Mouse (Mus musculus) lung, postnatal 10 days (tissue): ENCODE data around the gene Ptpn3.
"Not testable (repeated sequence)": the region's sequence is repeated elsewhere in the genome, so short reads cannot be mapped to it uniquely, and the experiment has no call there.

Source experiments
- DNase-seq: peaks from one replicate; pipeline ENCODE4 v3.0.0; 2021

Gene Ptpn3

DNA sequence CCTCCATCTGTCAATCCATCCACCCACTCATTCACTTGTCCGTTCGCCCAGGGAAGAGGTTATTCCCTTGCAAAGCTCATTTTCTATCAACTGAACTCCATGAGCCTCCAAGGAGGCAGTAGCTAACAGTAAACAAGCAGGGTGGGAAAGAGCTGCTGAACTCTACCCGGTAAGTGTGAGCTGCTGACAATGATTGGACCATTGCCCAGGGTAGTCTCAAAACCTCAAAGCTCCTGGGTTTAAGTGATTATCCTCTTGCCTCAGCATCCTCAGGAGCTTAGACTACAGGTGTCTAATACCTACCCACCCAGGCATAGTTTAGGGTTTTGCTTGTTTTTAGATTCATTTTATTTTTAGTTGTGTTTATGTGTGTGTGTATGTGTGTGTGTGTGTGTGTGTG, 87.5 kb downstream of the Ptpn3 start:
- no peak for DNase-seq

GRCm38 (mm10) chr4:57211706-57212105, 89.9 kb downstream of the Ptpn3 start:
- DNase-seq, result no peak

- DNase-seq, result no peak
Observed at GRCm38 (mm10) chr4:57205908-57206307, 95.7 kb downstream of the Ptpn3 start.

DNA sequence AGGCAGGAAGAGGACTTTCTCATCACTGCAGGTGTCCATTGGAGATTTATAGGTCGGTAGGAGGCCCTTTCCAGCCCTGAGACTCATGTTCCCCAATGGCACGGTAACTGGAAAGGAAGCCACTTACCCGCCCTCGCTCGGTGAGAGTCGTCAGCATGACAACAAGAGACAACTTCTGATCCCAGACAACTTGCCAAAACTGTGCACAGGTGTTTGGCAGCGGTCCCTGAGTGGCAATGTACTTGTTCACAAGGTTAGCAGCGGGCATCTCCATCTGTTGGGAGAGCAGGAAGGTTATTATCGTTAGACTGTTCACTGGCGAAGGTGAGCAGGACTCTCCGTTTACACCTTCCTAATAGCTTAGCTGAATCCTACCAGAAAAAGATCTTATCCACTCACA, 96.9 kb downstream of the Ptpn3 start:
- no peak for DNase-seq

DNA sequence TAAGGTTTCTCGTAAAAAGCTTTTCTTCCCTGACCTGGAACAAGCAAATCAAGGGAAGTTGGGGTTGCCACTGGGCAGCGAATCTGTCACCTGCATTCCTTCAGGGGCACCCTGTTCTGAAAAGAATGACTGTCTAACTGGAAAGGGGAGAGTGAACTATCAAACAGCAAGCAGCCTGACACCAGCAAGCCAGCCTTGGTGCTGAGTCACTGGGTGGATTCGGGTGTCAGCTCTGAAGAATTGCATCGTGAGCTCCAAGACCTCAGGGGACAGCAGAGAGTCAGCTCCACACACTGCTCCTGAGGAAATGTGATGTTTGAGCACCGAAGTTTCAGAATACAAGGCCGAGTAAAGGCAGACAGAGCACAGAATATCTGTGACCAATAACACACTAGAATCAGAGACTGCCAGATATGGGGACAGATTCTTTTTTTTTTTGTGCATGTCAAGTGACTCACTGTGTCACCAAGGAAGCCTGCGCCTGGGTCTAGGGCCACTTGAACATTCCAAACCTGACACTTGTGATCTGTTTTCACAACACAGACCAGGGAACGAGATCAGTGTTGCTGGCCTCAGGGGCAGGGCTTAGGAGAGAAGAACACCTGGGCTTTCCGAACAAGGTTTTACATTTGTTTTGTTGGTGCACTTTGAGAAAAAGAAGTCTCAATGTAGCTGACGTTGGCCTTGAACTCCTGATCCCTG, 98.8 kb downstream of the Ptpn3 start:
- peak; percentile 59 for DNase-seq

DNA sequence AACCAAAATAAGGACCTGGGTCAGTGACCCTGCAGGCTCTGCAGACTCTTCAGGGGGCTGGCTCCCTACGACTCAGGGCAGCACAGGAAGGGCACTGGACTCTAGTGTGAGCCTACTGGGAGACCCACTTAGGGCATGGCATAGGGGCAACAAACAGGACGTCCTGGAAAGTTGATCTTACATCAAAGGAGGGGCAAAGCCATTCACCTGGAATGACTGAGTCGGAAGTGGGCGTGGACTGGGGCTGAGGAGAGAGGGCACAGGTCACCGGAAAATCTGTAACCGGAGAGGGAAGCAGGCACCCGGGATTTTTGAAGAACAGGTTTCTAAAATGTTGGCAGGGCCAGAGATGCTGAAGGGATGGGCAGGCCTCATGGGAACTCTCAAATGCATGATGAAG, 99.5 kb downstream of the Ptpn3 start:
- DNase-seq, result peak; percentile 33

DNA sequence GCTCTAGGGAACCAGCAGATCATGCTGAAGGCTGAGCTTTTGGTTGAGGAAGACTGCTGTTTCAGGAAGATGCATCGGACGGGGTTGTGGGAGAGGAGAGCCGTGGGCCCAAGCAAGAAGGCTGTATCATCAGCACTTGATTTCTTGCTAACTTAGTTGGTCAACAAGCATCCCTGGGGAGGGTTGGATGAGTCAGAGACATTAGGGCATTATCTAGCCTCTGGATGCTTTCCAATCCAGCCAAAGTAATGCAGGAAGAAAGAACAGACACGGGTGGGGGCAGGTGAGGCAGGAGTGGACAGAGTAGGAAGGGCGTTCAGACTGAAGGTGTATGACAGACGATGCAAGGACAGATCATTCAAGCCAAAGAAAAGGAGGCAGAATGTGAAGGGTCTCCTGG, 101.0 kb downstream of the Ptpn3 start:
- DNase-seq, result no peak

- DNase-seq, result not testable (repeated sequence)
Observed at GRCm38 (mm10) chr4:57198666-57199393, 102.8 kb downstream of the Ptpn3 start.

- DNase-seq, result no peak
Observed at GRCm38 (mm10) chr4:57191543-57192283, 109.9 kb downstream of the Ptpn3 start.

GRCm38 (mm10) chr4:57189881-57190280, 111.8 kb downstream of the Ptpn3 start:
- no peak for DNase-seq

- DNase-seq, result no peak
Observed at GRCm38 (mm10) chr4:57186035-57186434, 115.6 kb downstream of the Ptpn3 start.

- no peak for DNase-seq
Observed at GRCm38 (mm10) chr4:57185462-57185861, 116.2 kb downstream of the Ptpn3 start.

DNA sequence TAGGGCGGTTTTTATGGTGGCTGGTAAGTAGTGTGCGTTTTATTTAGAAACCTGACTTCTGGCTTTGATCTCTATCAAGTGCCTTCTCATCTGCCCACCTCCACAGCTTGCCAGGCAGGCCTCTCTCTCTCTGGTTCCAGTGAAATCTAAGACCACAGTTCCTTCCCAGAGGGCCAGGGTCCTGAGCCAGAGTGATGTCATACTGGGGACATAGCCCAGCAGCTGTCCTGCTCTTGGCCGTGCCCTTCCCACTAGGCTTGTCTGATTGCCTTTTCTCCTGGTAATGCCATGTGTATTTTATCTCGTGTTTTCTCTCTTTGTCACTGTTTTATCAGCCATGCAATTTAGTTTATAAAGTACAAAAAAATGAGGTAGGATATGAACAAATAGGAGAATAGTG, 118.1 kb downstream of the Ptpn3 start:
- DNase-seq, result no peak

DNA sequence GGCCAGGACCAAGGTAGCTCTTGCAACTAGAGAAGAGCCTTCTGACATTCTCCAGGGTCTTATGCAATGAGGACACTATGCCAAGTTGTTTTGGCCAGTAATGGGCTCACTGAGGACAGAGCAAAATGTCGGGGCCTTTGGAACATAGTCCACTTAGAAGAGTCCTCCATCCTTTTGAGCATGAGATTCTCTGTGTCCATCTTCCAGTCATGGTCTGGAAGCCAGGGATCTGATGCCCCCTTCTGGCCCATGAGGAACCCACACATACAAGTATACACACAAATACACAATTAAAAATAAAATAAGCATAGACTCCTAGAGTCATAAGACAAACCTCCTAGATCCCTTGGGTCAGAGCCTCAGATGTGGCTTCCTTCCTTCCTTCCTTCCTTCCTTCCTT, 120.1 kb downstream of the Ptpn3 start:
- no peak for DNase-seq

- no peak for DNase-seq
Observed at GRCm38 (mm10) chr4:57178881-57179280, 122.8 kb downstream of the Ptpn3 start.

DNA sequence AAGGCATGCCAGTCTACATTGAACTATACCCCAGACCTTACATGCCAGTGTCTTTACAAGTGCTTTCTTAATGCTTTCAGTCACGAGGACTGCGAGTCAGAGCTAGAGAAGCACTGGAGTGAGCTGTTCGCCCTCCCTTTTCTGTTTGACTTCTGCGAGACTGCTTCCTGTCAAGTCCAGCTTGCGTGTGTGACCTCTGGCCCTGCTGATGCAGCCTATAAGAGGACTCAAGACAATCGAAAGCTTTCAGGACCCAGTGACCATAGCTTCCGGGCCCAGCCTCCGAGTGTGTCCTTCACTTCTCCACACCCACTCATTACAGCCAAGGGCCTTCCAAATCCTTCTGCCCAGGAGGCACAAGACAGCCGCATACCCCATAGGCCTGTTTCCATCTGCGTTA, 126.3 kb downstream of the Ptpn3 start:
- peak; percentile 24 for DNase-seq

GRCm38 (mm10) chr4:57172861-57173260, 128.8 kb downstream of the Ptpn3 start:
- DNase-seq, result no peak

- DNase-seq, result peak; percentile 29
Observed at GRCm38 (mm10) chr4:57171817-57172216, 129.8 kb downstream of the Ptpn3 start.

- no peak for DNase-seq
Observed at GRCm38 (mm10) chr4:57168680-57169079, 133.0 kb downstream of the Ptpn3 start.

GRCm38 (mm10) chr4:57168277-57168676, 133.4 kb downstream of the Ptpn3 start:
- DNase-seq, result no peak

DNA sequence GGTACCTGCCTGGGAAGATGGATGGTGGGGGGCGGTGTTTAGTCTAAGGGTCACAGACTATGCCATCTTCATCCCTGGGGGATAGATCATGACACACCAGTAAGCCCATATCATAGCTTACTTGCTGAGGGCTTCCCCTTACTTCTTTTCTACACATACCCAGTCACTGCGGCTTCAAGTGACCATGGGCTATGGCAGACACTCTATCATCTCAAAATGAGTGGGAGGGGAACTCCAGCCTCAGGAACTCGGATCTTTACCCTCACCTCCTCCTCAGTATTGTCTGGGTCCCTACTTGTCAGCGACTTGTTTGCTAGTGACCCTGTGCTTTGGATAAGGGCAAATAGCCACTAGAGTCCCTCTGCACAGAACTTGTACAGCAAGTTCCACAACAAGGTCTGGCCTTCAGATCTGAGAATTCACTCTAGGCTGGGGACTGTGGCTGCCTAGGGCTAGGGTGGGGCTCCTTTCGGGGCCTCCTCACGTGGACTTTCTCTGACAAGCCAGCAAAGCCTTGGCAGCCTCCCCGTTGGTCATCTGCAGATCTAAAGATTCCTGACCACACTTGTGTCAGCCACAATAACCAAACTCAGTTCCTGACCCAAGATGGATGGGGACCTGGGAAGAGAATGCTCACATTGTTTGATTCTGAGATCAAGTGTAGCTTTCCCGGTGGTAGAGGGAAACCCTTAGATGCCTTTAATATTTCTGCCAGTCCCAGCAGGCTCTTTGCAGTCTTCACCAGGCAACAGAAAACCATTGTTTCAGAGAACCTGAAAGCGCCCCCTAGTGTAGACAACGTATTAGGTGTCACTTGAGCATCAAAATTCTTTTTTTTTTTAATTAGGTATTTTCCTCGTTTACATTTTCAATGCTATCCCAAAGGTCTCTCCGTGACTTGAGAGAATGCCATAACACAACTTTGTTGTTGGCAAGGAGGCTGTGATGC, 134.4 kb downstream of the Ptpn3 start:
- DNase-seq, result peak; percentile 54

GRCm38 (mm10) chr4:57165654-57166053, 136.0 kb downstream of the Ptpn3 start:
- no peak for DNase-seq
